Mouse (Mus musculus): ENCODE data around the gene Echdc1.

DNA sequence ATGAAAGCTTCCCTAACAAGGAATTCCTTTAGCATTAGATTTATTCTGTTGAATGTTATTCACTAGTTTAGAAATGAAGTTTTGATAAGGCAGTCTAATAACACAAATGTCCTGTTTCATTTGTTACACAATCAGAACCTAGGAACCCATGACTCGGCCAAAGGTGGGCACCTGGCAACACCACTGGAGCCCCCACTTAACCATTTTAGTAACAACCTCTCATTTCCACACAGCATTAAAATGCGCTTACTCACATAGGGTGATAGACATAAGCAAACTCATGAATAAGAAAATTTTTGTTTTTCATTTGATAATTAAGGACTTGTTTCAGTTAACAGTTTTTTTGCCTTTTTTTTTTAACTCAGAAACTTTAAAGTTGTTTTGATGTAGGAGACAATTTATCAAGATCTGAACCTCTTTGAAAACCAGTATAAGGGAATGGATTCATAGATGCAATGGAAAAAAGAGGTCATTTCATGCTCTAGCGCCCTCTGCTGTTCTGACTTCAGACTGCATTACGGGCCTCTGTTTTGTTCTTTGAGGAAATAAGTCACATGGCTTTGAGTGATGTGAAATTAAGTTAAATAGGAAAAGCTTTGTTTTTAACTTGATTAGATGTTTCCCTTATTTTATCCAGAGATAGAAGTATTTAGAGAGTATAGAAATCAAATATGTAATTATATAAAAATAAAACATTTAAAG, 25.5 kb downstream of the Echdc1 start:
- 0 out of 2 replicates have a peak, but pooled peaks have one; percentile 17 for TF ChIP-seq CTCF (IDR thresholded peaks at IDR 0.05; ENCODE audit: control insufficient read depth, insufficient read depth, low read length)
- no peak for TF ChIP-seq POLR2A (IDR thresholded peaks at IDR 0.05; ENCODE audit: borderline replicate concordance, control insufficient read depth, low read depth, low read length)
